Mouse (Mus musculus) G1E (cell line): ENCODE measurements around the gene Arsg.

Source experiments
- CTCF ChIP-seq: IDR thresholded peaks from 2 replicates; pipeline ENCODE4 v1.5.1; 2012; ENCODE audit warnings: low read depth, low read length, inconsistent platforms, mixed read lengths
- TAL1 ChIP-seq: conservative IDR thresholded peaks from 2 replicates; pipeline ENCODE4 v1.6.1; 2012; ENCODE audit warnings: low read depth, low read length, inconsistent platforms, mixed read lengths

DNA sequence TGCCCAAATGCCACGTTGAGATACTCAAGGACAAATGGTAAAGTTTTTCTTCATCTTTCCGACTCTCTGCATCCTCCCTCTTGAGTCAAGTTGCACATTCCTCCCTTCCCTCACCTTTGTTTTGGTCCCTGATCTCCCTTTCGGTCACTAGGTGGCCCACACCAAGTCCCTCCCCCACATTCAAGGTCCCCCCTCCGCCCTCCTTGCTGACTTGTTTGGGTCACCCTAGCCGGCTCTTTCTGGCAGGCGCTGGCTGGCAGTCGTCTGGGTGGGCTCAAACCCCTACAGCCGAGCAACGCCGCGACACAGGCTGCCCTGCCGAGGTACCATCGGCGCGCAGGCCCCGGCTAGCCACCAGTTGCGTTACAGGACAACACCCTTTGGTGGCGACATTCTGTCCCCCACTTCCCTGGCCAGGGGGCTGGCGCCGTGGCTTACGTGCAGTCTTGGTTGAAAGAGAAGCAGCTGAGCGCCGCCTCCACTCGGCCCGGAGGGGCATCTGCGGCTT lies 137.7 kb downstream of the Arsg start:
- TF ChIP-seq CTCF: no peak
- no peak for TF ChIP-seq TAL1
